Comparison of ENCODE assay signal across 16 mouse cellular contexts in genomic region chr5:102803675-102804074, GRCm38 (mm10).
DNase-seq lines count a peak whose midpoint lies in the region; ATAC-seq and TF ChIP-seq lines count a peak whose summit lies in the region.
"Had no signal": no experiment of that assay in that cellular context is flagged by ENCODE, and none has a peak within 500 bp of the region (broad histone marks: within the 10 kb centered on the region; RNA-seq: fewer than 3 reads in every experiment).

No protein-coding gene starts in this region.

- no peak overlapping the region for H3K27ac ChIP-seq in lung, embryonic 14.5 days (ENCODE audit: low read depth)
- H3K27ac ChIP-seq in stomach, embryonic 14.5 days (ENCODE audit: low read length): no peak overlapping the region
- H3K27ac ChIP-seq: hindbrain, embryonic 10.5 days; limb, embryonic 12.5 days had no signal

- no peak overlapping the region for H3K4me2 ChIP-seq in lung, embryonic 14.5 days
- H3K4me2 ChIP-seq in stomach, embryonic 14.5 days (replicated peaks; ENCODE audit: low read depth, low read length): no peak overlapping the region
- H3K4me2 ChIP-seq: limb, embryonic 12.5 days; midbrain, embryonic 11.5 days had no signal

- H3K27me3 ChIP-seq in lung, embryonic 14.5 days (ENCODE audit: insufficient read depth, low read length): no peaks in the 10 kb centered on the region
- no peaks in the 10 kb centered on the region for H3K27me3 ChIP-seq in stomach, embryonic 14.5 days (ENCODE audit: control insufficient read depth, insufficient read depth, low read length)
- H3K27me3 ChIP-seq: CH12.LX; limb, embryonic 12.5 days had no signal

- DNase-seq in embryo, embryonic 10 days (ENCODE audit: low spot score): peak; percentile 13
- DNase-seq in embryo, embryonic 9.5 days (ENCODE audit: extremely low spot score): no peak
- DNase-seq in lung, embryonic 14.5 days: peak; percentile 57
- DNase-seq in lung, adult 2 months: no peak
- peak; percentile 41 to 60 for DNase-seq in kidney, postnatal 25 days
- no peak for DNase-seq in T-cell, adult 2 months (ENCODE audit: low spot score)
- DNase-seq: cerebellum, adult 18-20 months; liver, postnatal 0 days; right cerebral cortex, postnatal 25 days had no signal

- H3K9me3 ChIP-seq in lung, embryonic 14.5 days (ENCODE audit: low read depth, low read length): no peaks in the 10 kb centered on the region
- H3K9me3 ChIP-seq in stomach, embryonic 14.5 days (ENCODE audit: control insufficient read depth, low read depth, low read length): no peaks in the 10 kb centered on the region
- H3K9me3 ChIP-seq: hindbrain, embryonic 10.5 days; limb, embryonic 12.5 days had no signal

- TF ChIP-seq POLR2A in lung, adult 2 months (IDR thresholded peaks at IDR 0.05; ENCODE audit: borderline replicate concordance, extremely low read depth, low read depth, low read length): no peak

- peak; percentile 71; the same call in 1 of the 2 replicates for ATAC-seq in lung, embryonic 14.5 days (ENCODE audit: insufficient read depth)
- peak; percentile 66; the same call in 1 of the 2 replicates for ATAC-seq in stomach, embryonic 14.5 days (ENCODE audit: insufficient number of reproducible peaks, insufficient read depth, low FRiP score, low read depth)
- no peak for ATAC-seq in erythroblast, adult 5-6 weeks (replicated peaks; ENCODE audit: low FRiP score, poor library complexity, severe bottlenecking)
- ATAC-seq: liver, postnatal 0 days had no signal

- H3K4me3 ChIP-seq in lung, embryonic 14.5 days (ENCODE audit: low read depth, low read length): no peak overlapping the region
- H3K4me3 ChIP-seq in lung, adult 2 months (replicated peaks; ENCODE audit: extremely low read depth, low read depth, low read length): no peak overlapping the region
- H3K4me3 ChIP-seq in stomach, embryonic 14.5 days (ENCODE audit: low read depth, low read length): no peak overlapping the region
- H3K4me3 ChIP-seq: erythroblast, embryonic 14.5 days; hindbrain, embryonic 10.5 days; limb, embryonic 12.5 days had no signal

- WGBS in lung, embryonic 14.5 days: 40% methylated on average over 4 of the region's 4 CpGs
- WGBS in lung, adult 2 months: 50% methylated on average over 4 of the region's 4 CpGs
- WGBS in stomach, embryonic 14.5 days: 45% methylated on average over 4 of the region's 4 CpGs

- H3K36me3 ChIP-seq in lung, embryonic 14.5 days (ENCODE audit: insufficient read depth): no peaks in the 10 kb centered on the region
- no peaks in the 10 kb centered on the region for H3K36me3 ChIP-seq in stomach, embryonic 14.5 days (ENCODE audit: control insufficient read depth, insufficient read depth, low read length)
- H3K36me3 ChIP-seq: hindbrain, embryonic 10.5 days; limb, embryonic 12.5 days had no signal

- no peak for TF ChIP-seq CTCF in lung, embryonic 14.5 days (IDR thresholded peaks at IDR 0.05; ENCODE audit: low read depth)
- TF ChIP-seq CTCF in lung, adult 2 months (IDR thresholded peaks at IDR 0.05; ENCODE audit: insufficient read depth, low read length): no peak

- H3K9ac ChIP-seq in lung, embryonic 14.5 days: no peak overlapping the region
- no peak overlapping the region for H3K9ac ChIP-seq in stomach, embryonic 14.5 days (replicated peaks; ENCODE audit: low read depth, low read length)
- H3K9ac ChIP-seq: limb, embryonic 12.5 days; liver, postnatal 0 days had no signal

- no peaks in the 10 kb centered on the region for H3K4me1 ChIP-seq in lung, embryonic 14.5 days (ENCODE audit: insufficient read depth)
- no peaks in the 10 kb centered on the region; the same call in 1 of the 2 replicates for H3K4me1 ChIP-seq in lung, adult 2 months (ENCODE audit: control insufficient read depth, insufficient read depth, low read length)
- peaks cover 8% of the 10 kb centered on the region; the same call in 1 of the 2 replicates for H3K4me1 ChIP-seq in stomach, embryonic 14.5 days (ENCODE audit: control insufficient read depth, insufficient read depth, low read length)

Comparison
In these comparisons a context has a peak if more than half of its experiments do, and no peak if none do; other contexts are left out.
1. DNase-seq: peak in embryo, embryonic 10 days (single experiment), lung, embryonic 14.5 days (single experiment) and kidney, postnatal 25 days (2 of 2); none in embryo, embryonic 9.5 days (single experiment), lung, adult 2 months (single experiment) and T-cell, adult 2 months (single experiment).